Mouse (Mus musculus) hindbrain, postnatal 0 days (tissue): Measurements from ENCODE around the gene Tkfc. TPM values are rescaled to one million over a fixed set of nuclear protein-coding genes. Genes with fewer than 3 reads are reported as not detected.
A peak's percentile ranks its signal among the peaks of the same experiment; 100 is the strongest.

Experiments used
- ATAC-seq: fragments of 200-750 bp; cut with Nextera tagmentation; 2 replicates; pipeline ENCODE4 v1.8.0; 2017; ENCODE audit warnings: mild to moderate bottlenecking, moderate TSS enrichment, moderate library complexity
- DNase-seq: peaks from one replicate; pipeline ENCODE4 v3.0.0-alpha.2; 2015; ENCODE audit warnings: low spot score
- H3K27ac ChIP-seq: fragments of 300-500 bp; sonication (generic); 2 replicates; pipeline ENCODE4 v1.5.1; 2014; ENCODE audit warnings: mild to moderate bottlenecking
- H3K27me3 ChIP-seq: fragments of 300-500 bp; sonication (generic); 2 replicates; pipeline ENCODE4 v1.6.1; 2014; ENCODE audit warnings: low read length, mixed read lengths; ENCODE audit not compliant: insufficient read depth
- H3K36me3 ChIP-seq: fragments of 300-500 bp; sonication (generic); 2 replicates; pipeline ENCODE4 v1.6.1; 2014; ENCODE audit warnings: low read length, mixed read lengths; ENCODE audit not compliant: insufficient read depth
- H3K4me1 ChIP-seq: fragments of 300-500 bp; sonication (generic); 2 replicates; pipeline ENCODE4 v1.6.1; 2014; ENCODE audit warnings: antibody characterized with exemption, low read length, mixed read lengths; ENCODE audit not compliant: insufficient read depth
- H3K4me2 ChIP-seq: fragments of 300-500 bp; sonication (generic); 2 replicates; pipeline ENCODE4 v1.6.1; 2014; ENCODE audit warnings: low read depth, mild to moderate bottlenecking, low read length, moderate library complexity, mixed read lengths
- H3K4me3 ChIP-seq: fragments of 300-500 bp; sonication (generic); 2 replicates; pipeline ENCODE4 v1.5.1; 2014; ENCODE audit warnings: low read length
- H3K9ac ChIP-seq: fragments of 300-500 bp; sonication (generic); replicated peaks from 2 replicates; pipeline ENCODE4 v1.6.1; 2014; ENCODE audit warnings: mild to moderate bottlenecking, low read length, moderate library complexity, mixed read lengths
- H3K9me3 ChIP-seq: fragments of 300-500 bp; sonication (generic); 2 replicates; pipeline ENCODE4 v1.6.1; 2016; ENCODE audit warnings: low read length, mixed read lengths
- CTCF ChIP-seq: IDR thresholded peaks from 2 replicates; pipeline ENCODE4 v1.5.1; 2016; ENCODE audit warnings: antibody characterized with exemption, control low read depth, low read depth
- WGBS: fragments of 180-500 bp; shearing (Covaris S2); extraction: QIAGEN DNeasy Blood & Tissue Kit; methylation state at CpG from one replicate; pipeline ENCODE4 v1.1.7; 2014; 5-methylcytosine and 5-hydroxymethylcytosine counted together
- polyA plus RNA-seq: library from polyadenylated mRNA; unstranded; fragments of >200 nt; fragmentation: Nextera tagmentation; extraction: Ambion mirVana; gene quantifications from 2 replicates; pipeline ENCODE4 v1.2.1, GENCODE M21; 2015
- total RNA-seq: library from RNA; depleted of rRNA; stranded (reverse); fragments of >200 nt; gene quantifications from 2 replicates; pipeline ENCODE4 v1.2.3, GENCODE M21; 2014; rRNA removed

Gene Tkfc
- total RNA-seq (10.3 and 18.2 TPM in 2 replicates), polyA plus RNA-seq (18.4 TPM in 2 replicates)

GRCm38 (mm10) chr19:10605293-10605900 is at the start of gene Tkfc, which contains the start of gene Ddb1:
Gene Tkfc (minus strand): TSS chr19:10605654.
Gene Ddb1 (plus strand): TSS chr19:10605327.
- Histone ChIP-seq H3K36me3 (peaks cover 29% of the 10 kb centered on the region), H3K4me1 (peaks cover 11% of the 10 kb centered on the region), H3K9ac (peak within 1 kb of the TSS; percentile 92), H3K9me3 (no peaks in the 10 kb centered on the region), H3K4me2 (peak within 1 kb of the TSS; percentile 80), H3K4me3 (peak within 1 kb of the TSS; percentile 98), H3K27ac (peak within 1 kb of the TSS; percentile 93), H3K27me3 (no peaks in the 10 kb centered on the region)
- ATAC-seq = peak; percentile 98
- peak; percentile 80 for TF ChIP-seq CTCF
- peak; percentile 99 for DNase-seq
- WGBS = under 1% methylated on average over 47 of the region's 49 CpGs

GRCm38 (mm10) chr19:10648156-10648555 is 42.7 kb upstream of the Tkfc start:
- Histone ChIP-seq H3K27ac (no peak overlapping the region), H3K4me1 (no peaks in the 10 kb centered on the region), H3K4me2 (no peak overlapping the region), H3K4me3 (no peak overlapping the region), H3K36me3 (no peaks in the 10 kb centered on the region), H3K9ac (no peak overlapping the region), H3K27me3 (no peaks in the 10 kb centered on the region), H3K9me3 (no peaks in the 10 kb centered on the region)
- ATAC-seq (no peak), DNase-seq (no peak)
- no peak for TF ChIP-seq CTCF
- 71% methylated on average over 8 of the region's 8 CpGs for WGBS

- Histone ChIP-seq H3K27me3 (no peaks in the 10 kb centered on the region), H3K27ac (no peak overlapping the region), H3K4me2 (no peak overlapping the region), H3K36me3 (no peaks in the 10 kb centered on the region), H3K9me3 (no peaks in the 10 kb centered on the region), H3K4me3 (no peak overlapping the region), H3K4me1 (no peaks in the 10 kb centered on the region), H3K9ac (no peak overlapping the region)
- DNase-seq = no peak
- TF ChIP-seq CTCF = no peak
- WGBS = 86% methylated on average over 2 of the region's 2 CpGs
- no peak for ATAC-seq
Measured at GRCm38 (mm10) chr19:10645616-10646015, 40.2 kb upstream of the Tkfc start.

- H3K36me3 ChIP-seq = no peaks in the 10 kb centered on the region
- no peak for TF ChIP-seq CTCF
- DNase-seq (no peak), ATAC-seq (no peak)
- no peaks in the 10 kb centered on the region for H3K9me3 ChIP-seq
- no peak overlapping the region for H3K27ac ChIP-seq
- no peaks in the 10 kb centered on the region for H3K4me1 ChIP-seq
- no peak overlapping the region for H3K4me2 ChIP-seq
- WGBS = 54% methylated on average over 13 of the region's 13 CpGs
- H3K4me3 ChIP-seq = no peak overlapping the region
- H3K9ac ChIP-seq = no peak overlapping the region
- no peaks in the 10 kb centered on the region for H3K27me3 ChIP-seq
Measured at GRCm38 (mm10) chr19:10640589-10641378, 35.3 kb upstream of the Tkfc start.

GRCm38 (mm10) chr19:10640080-10640479 is 34.6 kb upstream of the Tkfc start:
- Histone ChIP-seq H3K27ac (no peak overlapping the region), H3K9me3 (no peaks in the 10 kb centered on the region), H3K4me3 (no peak overlapping the region), H3K27me3 (no peaks in the 10 kb centered on the region), H3K36me3 (no peaks in the 10 kb centered on the region), H3K9ac (no peak overlapping the region), H3K4me2 (no peak overlapping the region), H3K4me1 (peaks cover 3% of the 10 kb centered on the region; the same call in 1 of the 2 replicates)
- no peak for DNase-seq
- no peak for ATAC-seq
- no peak for TF ChIP-seq CTCF
- WGBS = 13% methylated on average over 5 of the region's 5 CpGs

GRCm38 (mm10) chr19:10637840-10638239 is 32.4 kb upstream of the Tkfc start:
- 68% methylated on average over 7 of the region's 7 CpGs for WGBS
- DNase-seq (no peak), ATAC-seq (no peak)
- H3K4me2 ChIP-seq = no peak overlapping the region
- peaks cover 13% of the 10 kb centered on the region for H3K4me1 ChIP-seq
- H3K27ac ChIP-seq = no peak overlapping the region
- H3K9me3 ChIP-seq = no peaks in the 10 kb centered on the region
- H3K27me3 ChIP-seq = no peaks in the 10 kb centered on the region
- H3K36me3 ChIP-seq = no peaks in the 10 kb centered on the region
- no peak for TF ChIP-seq CTCF
- no peak overlapping the region for H3K9ac ChIP-seq
- no peak overlapping the region for H3K4me3 ChIP-seq
